Mouse (Mus musculus) cerebellum, adult 2 months (tissue): Measurements from ENCODE around the gene Sbk3.

Experiments used
- CTCF ChIP-seq: fragments of 200-500 bp; IDR thresholded peaks from 2 replicates; pipeline ENCODE4 v1.5.1; 2011; ENCODE audit warnings: low read depth, mild to moderate bottlenecking, control low read depth, low read length, moderate library complexity, borderline replicate concordance; ENCODE audit not compliant: insufficient read depth
- POLR2A ChIP-seq: fragments of 200-500 bp; IDR thresholded peaks from 2 replicates; pipeline ENCODE4 v1.6.1; 2011; ENCODE audit warnings: low read length, control low read depth, borderline replicate concordance; ENCODE audit not compliant: insufficient read depth

GRCm38 (mm10) chr7:5020000-5020681 lies 49.2 kb upstream of the Sbk3 start, which contains the start of the genes Zfp865 and Ccdc106:
- TF ChIP-seq CTCF: no peak
- peak; percentile 50; the same call in 1 of the 2 replicates for TF ChIP-seq POLR2A
